Mouse (Mus musculus) MEL (cell line): ENCODE data around the gene Pid1. TPM values are rescaled to one million over a fixed set of nuclear protein-coding genes. Genes with fewer than 3 reads are reported as not detected.

Experiments used
- DNase-seq: peaks from one replicate; pipeline ENCODE4 v3.0.0; 2011; ENCODE audit warnings: low read depth, low spot score
- H3K27ac ChIP-seq: 2 replicates; pipeline ENCODE4 v1.5.1; 2012; ENCODE audit warnings: low read depth, mild to moderate bottlenecking, control low read depth, low read length, moderate library complexity; ENCODE audit not compliant: control insufficient read depth
- H3K27me3 ChIP-seq, 2 experiments: fragments of 150-350 bp in 1 of 2; sonication (generic) in 1 of 2; 2 replicates each; pipeline ENCODE4 v1.6.1; 2012; ENCODE audit warnings: low read length in 2 of 2, mild to moderate bottlenecking in 2 of 2, improper control_type of control experiment in 1 of 2, moderate library complexity in 1 of 2; ENCODE audit not compliant: insufficient read depth in 2 of 2, control insufficient read depth in 1 of 2
- H3K36me3 ChIP-seq, 2 experiments: 2 replicates each; pipeline ENCODE4 v1.6.1; 2012 to 2014; ENCODE audit warnings: low read length in 2 of 2, improper control_type of control experiment in 1 of 2, inconsistent platforms in 1 of 2, mild to moderate bottlenecking in 1 of 2; ENCODE audit not compliant: insufficient read depth in 2 of 2, control insufficient read depth in 1 of 2
- H3K4me1 ChIP-seq, 2 experiments: fragments of 150-350 bp in 1 of 2; sonication (generic) in 1 of 2; 2 replicates each; pipeline ENCODE4 v1.6.1; 2012; ENCODE audit warnings: low read length in 2 of 2, improper control_type of control experiment in 1 of 2, mild to moderate bottlenecking in 1 of 2; ENCODE audit not compliant: insufficient read depth in 2 of 2, control insufficient read depth in 1 of 2
- H3K4me3 ChIP-seq, 2 experiments: fragments of 150-350 bp in 1 of 2; sonication (generic) in 1 of 2; 2 replicates each; pipeline ENCODE4 v1.5.1; 2012; ENCODE audit warnings: low read depth in 2 of 2, low read length in 2 of 2, mild to moderate bottlenecking in 2 of 2, moderate library complexity in 2 of 2, control low read depth in 1 of 2, improper control_type of control experiment in 1 of 2; ENCODE audit not compliant: control insufficient read depth in 1 of 2, insufficient read depth in 1 of 2
- H3K79me2 ChIP-seq: 2 replicates; pipeline ENCODE4 v1.6.1; 2012; ENCODE audit warnings: mild to moderate bottlenecking, low read length, moderate library complexity; ENCODE audit not compliant: control insufficient read depth, poor library complexity, insufficient read depth
- H3K9ac ChIP-seq: 2 replicates; pipeline ENCODE4 v1.6.1; 2012; ENCODE audit warnings: low read depth, mild to moderate bottlenecking, control low read depth, low read length, moderate library complexity; ENCODE audit not compliant: control insufficient read depth, poor library complexity, severe bottlenecking
- H3K9me3 ChIP-seq: fragments of 150-350 bp; sonication (generic); replicated peaks from 2 replicates; pipeline ENCODE4 v1.6.1; 2012; ENCODE audit warnings: mild to moderate bottlenecking, low read length, improper control_type of control experiment, moderate library complexity; ENCODE audit not compliant: insufficient read depth
- BHLHE40 ChIP-seq: IDR thresholded peaks from 2 replicates; pipeline ENCODE4 v1.6.1; 2012; ENCODE audit warnings: low read depth, mild to moderate bottlenecking, inconsistent platforms, low read length, improper control_type of control experiment, borderline replicate concordance
- ELF1 ChIP-seq: IDR thresholded peaks from 2 replicates; pipeline ENCODE4 v1.6.1; 2014; ENCODE audit warnings: low read depth, mild to moderate bottlenecking, inconsistent platforms, low read length, improper control_type of control experiment, moderate library complexity
- EP300 ChIP-seq, 2 experiments: IDR thresholded peaks; 2 replicates each; pipeline ENCODE4 v1.6.1; 2011; ENCODE audit warnings: improper control_type of control experiment in 2 of 2, low read length in 2 of 2, low read depth in 1 of 2, mild to moderate bottlenecking in 1 of 2
- GATA1 ChIP-seq: IDR thresholded peaks from 2 replicates; pipeline ENCODE4 v1.6.1; 2011; ENCODE audit warnings: low read depth, low read length, improper control_type of control experiment
- HCFC1 ChIP-seq: IDR thresholded peaks from 2 replicates; pipeline ENCODE4 v1.6.1; 2012; ENCODE audit warnings: low read depth, mild to moderate bottlenecking, inconsistent platforms, low read length, improper control_type of control experiment, moderate library complexity
- JUND ChIP-seq: IDR thresholded peaks from 2 replicates; pipeline ENCODE4 v1.6.1; 2011; ENCODE audit warnings: low read depth, mild to moderate bottlenecking, improper control_type of control experiment, low read length
- MEF2A ChIP-seq: IDR thresholded peaks from 2 replicates; pipeline ENCODE4 v1.6.1; 2014; ENCODE audit warnings: low read depth, mild to moderate bottlenecking, inconsistent platforms, low read length, improper control_type of control experiment; ENCODE audit not compliant: poor library complexity, insufficient replicate concordance, severe bottlenecking; ENCODE audit errors: extremely low read depth
- MYC ChIP-seq: IDR thresholded peaks from 2 replicates; pipeline ENCODE4 v1.6.1; 2011; ENCODE audit warnings: low read depth, mild to moderate bottlenecking, low read length, improper control_type of control experiment, moderate library complexity
- NRF1 ChIP-seq: IDR thresholded peaks from 2 replicates; pipeline ENCODE4 v1.6.1; 2014; ENCODE audit warnings: low read depth, mild to moderate bottlenecking, inconsistent platforms, low read length, improper control_type of control experiment, moderate library complexity; ENCODE audit not compliant: poor library complexity, insufficient read depth, severe bottlenecking
- POLR2A ChIP-seq, 2 experiments: IDR thresholded peaks; 2 replicates each; pipeline ENCODE4 v1.6.1; 2011 to 2012; ENCODE audit warnings: low read length in 2 of 2, mild to moderate bottlenecking in 2 of 2, control low read depth in 1 of 2, improper control_type of control experiment in 1 of 2, low read depth in 1 of 2, moderate library complexity in 1 of 2; ENCODE audit not compliant: control insufficient read depth in 1 of 2, insufficient read depth in 1 of 2, poor library complexity in 1 of 2
- RAD21 ChIP-seq: IDR thresholded peaks from 2 replicates; pipeline ENCODE4 v1.6.1; 2011; ENCODE audit warnings: mild to moderate bottlenecking, low read depth, low read length, improper control_type of control experiment
- RCOR1 ChIP-seq: IDR thresholded peaks from 2 replicates; pipeline ENCODE4 v1.6.1; 2012; ENCODE audit warnings: low read depth, mild to moderate bottlenecking, inconsistent platforms, low read length, improper control_type of control experiment
- TAL1 ChIP-seq: IDR thresholded peaks from 2 replicates; pipeline ENCODE4 v1.6.1; 2012; ENCODE audit warnings: mild to moderate bottlenecking, inconsistent platforms, low read length, moderate library complexity, mixed read lengths
- TBP ChIP-seq: IDR thresholded peaks from 2 replicates; pipeline ENCODE4 v1.8.0; 2011; ENCODE audit warnings: low read depth, low read length, improper control_type of control experiment
- UBTF ChIP-seq: IDR thresholded peaks from 2 replicates; pipeline ENCODE4 v1.6.1; 2012; ENCODE audit warnings: low read depth, mild to moderate bottlenecking, inconsistent platforms, low read length, improper control_type of control experiment, moderate library complexity, borderline replicate concordance; ENCODE audit not compliant: insufficient read depth
- USF1 ChIP-seq: IDR thresholded peaks from 2 replicates; pipeline ENCODE4 v1.6.1; 2014; ENCODE audit warnings: low read depth, mild to moderate bottlenecking, inconsistent platforms, low read length, improper control_type of control experiment, moderate library complexity
- polyA plus RNA-seq, 2 experiments: library from polyadenylated mRNA; stranded (reverse) in 1 of 2; unstranded in 1 of 2; fragments of >175 nt in 1 of 2; fragments of >200 nt in 1 of 2; gene quantifications; 2 replicates each; pipeline versions ENCODE4 v1.2.1 to v1.2.4; 2012; ENCODE audit warnings: low replicate concordance in 2 of 2, low read depth in 1 of 2; ENCODE audit not compliant: insufficient read length in 2 of 2, insufficient read depth in 1 of 2, missing spikeins in 1 of 2
- total RNA-seq: library from RNA; depleted of rRNA; stranded (reverse); fragments of 300-350 nt; gene quantifications from 2 replicates; pipeline ENCODE4 v1.2.3, GENCODE M21; 2012

The Pid1 gene
- total and polyA plus RNA-seq, 3 experiments = not detected

GRCm38 (mm10) chr1:84192167-84192566 lies 171.8 kb downstream of the Pid1 start:
- Histone ChIP-seq H3K36me3 (no peaks in the 10 kb centered on the region), H3K27me3 (no peaks in the 10 kb centered on the region), H3K9ac (no peak overlapping the region), H3K27ac (no peak overlapping the region), H3K4me1 (no peaks in the 10 kb centered on the region), H3K79me2 (no peaks in the 10 kb centered on the region), H3K4me3 (no peak overlapping the region), H3K9me3 (no peaks in the 10 kb centered on the region)
- TF ChIP-seq USF1 = no peak
- no peak for TF ChIP-seq RCOR1
- TF ChIP-seq ELF1 = no peak
- no peak for TF ChIP-seq EP300 (IDR thresholded peaks at IDR 0.05; ENCODE audit: low read depth in 1 of 2, low read length in 2 of 2)
- TF ChIP-seq UBTF = no peak
- TF ChIP-seq MEF2A = no peak
- TF ChIP-seq TAL1 = no peak
- no peak for TF ChIP-seq RAD21
- no peak for TF ChIP-seq NRF1
- TF ChIP-seq HCFC1 = no peak
- TF ChIP-seq TBP = no peak
- no peak for TF ChIP-seq POLR2A (IDR thresholded peaks at IDR 0.05; ENCODE audit: control insufficient read depth in 1 of 2, insufficient read depth in 1 of 2, low read depth in 1 of 2, low read length in 2 of 2, poor library complexity in 1 of 2)
- no peak for TF ChIP-seq BHLHE40
- DNase-seq = no peak

GRCm38 (mm10) chr1:84189446-84189845 lies 174.5 kb downstream of the Pid1 start:
- H3K9me3 ChIP-seq = no peaks in the 10 kb centered on the region
- no peak for DNase-seq
- no peak overlapping the region for H3K27ac ChIP-seq
- H3K9ac ChIP-seq = no peak overlapping the region
- H3K79me2 ChIP-seq = no peaks in the 10 kb centered on the region
- H3K27me3 ChIP-seq = no peaks in the 10 kb centered on the region
- TF ChIP-seq MYC (no peak), JUND (no peak), BHLHE40 (no peak), GATA1 (no peak), POLR2A (IDR thresholded peaks at IDR 0.05; ENCODE audit: control insufficient read depth in 1 of 2, insufficient read depth in 1 of 2, low read depth in 1 of 2, low read length in 2 of 2, poor library complexity in 1 of 2) (no peak), UBTF (no peak)
- H3K4me1 ChIP-seq = no peaks in the 10 kb centered on the region
- H3K4me3 ChIP-seq = no peak overlapping the region
- no peaks in the 10 kb centered on the region for H3K36me3 ChIP-seq
